Mouse (Mus musculus) embryonic fibroblast, embryonic 13.5 days (primary cell): ENCODE measurements around the gene Pik3r2.

Experiments used
- CTCF ChIP-seq: IDR thresholded peaks from 2 replicates; pipeline ENCODE4 v1.5.1; 2011; ENCODE audit warnings: mild to moderate bottlenecking, control low read depth, low read length, moderate library complexity, borderline replicate concordance; ENCODE audit not compliant: insufficient read depth
- POLR2A ChIP-seq: IDR thresholded peaks from 2 replicates; pipeline ENCODE4 v1.6.1; 2011; ENCODE audit warnings: low read depth, mild to moderate bottlenecking, control low read depth, low read length, moderate library complexity

DNA sequence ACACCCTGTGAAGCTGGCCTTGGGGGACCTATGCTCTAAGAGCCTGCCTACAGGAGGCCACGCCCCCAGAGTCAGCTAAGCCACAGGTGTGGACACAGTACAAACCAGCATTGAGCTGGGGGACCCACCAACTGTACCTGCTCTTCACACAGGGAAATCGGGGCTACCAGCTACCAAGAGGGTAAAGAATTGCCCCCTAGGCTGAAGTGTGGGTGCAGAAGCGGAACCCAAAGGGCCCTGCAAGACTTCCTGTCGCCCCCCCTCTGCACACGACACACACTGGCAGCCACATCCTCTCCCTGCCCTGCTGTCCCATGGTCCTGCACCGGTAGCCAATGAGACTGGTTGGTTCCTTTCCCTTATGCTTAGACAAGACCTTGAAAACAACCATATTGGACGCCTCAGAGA, 14.8 kb upstream of the Pik3r2 start:
- TF ChIP-seq CTCF (no peak), POLR2A (no peak)
